Mouse (Mus musculus) fat pad, adult 2 months (tissue): ENCODE data around the gene 6030408B16Rik.
"Not testable (repeated sequence)": the region's sequence is repeated elsewhere in the genome, so short reads cannot be mapped to it uniquely, and the experiment has no call there.

Experiments used
- DNase-seq: peaks from one replicate; pipeline ENCODE4 v3.0.0-alpha.2; 2011; ENCODE audit warnings: low read depth, low spot score; ENCODE audit errors: extremely low read depth

The 6030408B16Rik gene

GRCm38 (mm10) chr15:101320618-101321041, 27.6 kb downstream of the 6030408B16Rik start:
- DNase-seq = no peak

GRCm38 (mm10) chr15:101321126-101321525, 28.1 kb downstream of the 6030408B16Rik start:
- DNase-seq = no peak

GRCm38 (mm10) chr15:101322106-101322505, 29.1 kb downstream of the 6030408B16Rik start:
- DNase-seq = no peak

GRCm38 (mm10) chr15:101322640-101323039, 29.6 kb downstream of the 6030408B16Rik start:
- DNase-seq = no peak

GRCm38 (mm10) chr15:101323511-101323910, 30.5 kb downstream of the 6030408B16Rik start:
- DNase-seq = no peak

- not testable (repeated sequence) for DNase-seq
Measured at GRCm38 (mm10) chr15:101324409-101324808, 31.4 kb downstream of the 6030408B16Rik start.

GRCm38 (mm10) chr15:101325991-101326534, 33.1 kb downstream of the 6030408B16Rik start:
- no peak for DNase-seq

GRCm38 (mm10) chr15:101327282-101327681, 34.3 kb downstream of the 6030408B16Rik start:
- no peak for DNase-seq

GRCm38 (mm10) chr15:101328876-101329563, 36.0 kb downstream of the 6030408B16Rik start:
- no peak for DNase-seq

GRCm38 (mm10) chr15:101329564-101329892, 36.5 kb downstream of the 6030408B16Rik start:
- no peak for DNase-seq

- no peak for DNase-seq
Measured at GRCm38 (mm10) chr15:101331090-101331489, 38.1 kb downstream of the 6030408B16Rik start.

- no peak for DNase-seq
Measured at GRCm38 (mm10) chr15:101332370-101332769, 39.4 kb downstream of the 6030408B16Rik start.

GRCm38 (mm10) chr15:101333165-101333564, 40.2 kb downstream of the 6030408B16Rik start:
- DNase-seq = no peak

- DNase-seq = no peak
Measured at GRCm38 (mm10) chr15:101333648-101334047, 40.6 kb downstream of the 6030408B16Rik start.

- no peak for DNase-seq
Measured at GRCm38 (mm10) chr15:101336474-101337174, 43.6 kb downstream of the 6030408B16Rik start.

GRCm38 (mm10) chr15:101338359-101338758, 45.3 kb downstream of the 6030408B16Rik start:
- DNase-seq = no peak

GRCm38 (mm10) chr15:101339537-101339936, 46.5 kb downstream of the 6030408B16Rik start:
- DNase-seq = no peak

- no peak for DNase-seq
Measured at GRCm38 (mm10) chr15:101341797-101342515, 48.9 kb downstream of the 6030408B16Rik start.
